Comparison of ENCODE assay signal across 16 mouse cellular contexts in genomic region chr11:114051361-114051760, GRCm38 (mm10). TPM values are rescaled to one million over a fixed set of nuclear protein-coding genes. Genes with fewer than 3 reads are reported as not detected.
DNase-seq lines count a peak whose midpoint lies in the region; ATAC-seq and TF ChIP-seq lines count a peak whose summit lies in the region.
"Had no signal": no experiment of that assay in that cellular context is flagged by ENCODE, and none has a peak within 500 bp of the region (broad histone marks: within the 10 kb centered on the region; RNA-seq: fewer than 3 reads in every experiment).

No protein-coding gene starts in this region.

- no peaks in the 10 kb centered on the region for H3K27me3 ChIP-seq in heart, embryonic 16.5 days (ENCODE audit: control insufficient read depth, insufficient read depth, low read length)
- H3K27me3 ChIP-seq in lung, embryonic 16.5 days (ENCODE audit: control insufficient read depth, insufficient read depth, low read depth, low read length) = no peaks in the 10 kb centered on the region
- no peaks in the 10 kb centered on the region; the same call in 1 of the 2 replicates for H3K27me3 ChIP-seq in embryonic facial prominence, embryonic 10.5 days (replicated peaks; ENCODE audit: low read depth, poor library complexity, severe bottlenecking)
- H3K27me3 ChIP-seq: stomach, embryonic 15.5 days had no signal

- H3K9me3 ChIP-seq in heart, embryonic 16.5 days (replicated peaks; ENCODE audit: control insufficient read depth, low read length) = peaks cover 5% of the 10 kb centered on the region; the same call in 1 of the 2 replicates
- peaks cover 4% of the 10 kb centered on the region; the same call in 1 of the 2 replicates for H3K9me3 ChIP-seq in lung, embryonic 16.5 days (ENCODE audit: control insufficient read depth, low read length)
- peaks cover 6% of the 10 kb centered on the region; the same call in 1 of the 2 replicates for H3K9me3 ChIP-seq in embryonic facial prominence, embryonic 10.5 days
- H3K9me3 ChIP-seq: stomach, embryonic 15.5 days had no signal

- no peak for DNase-seq in heart, adult 9 months (ENCODE audit: low spot score in 2 of 2)
- no peak for DNase-seq in lung, adult 2 months
- DNase-seq in embryonic facial prominence, embryonic 10.5 days (ENCODE audit: low spot score) = no peak
- DNase-seq in gastrocnemius, postnatal 25 days = peak; percentile 54
- no peak for DNase-seq in ovary, adult 18-20 months (ENCODE audit: low spot score)
- DNase-seq: cerebellum, adult 2 months; lung, embryonic 14.5 days; thymus, postnatal 4 days had no signal

- no peak overlapping the region for H3K27ac ChIP-seq in heart, embryonic 16.5 days (ENCODE audit: low read length)
- no peak overlapping the region for H3K27ac ChIP-seq in lung, embryonic 16.5 days (ENCODE audit: low read length)
- H3K27ac ChIP-seq in embryonic facial prominence, embryonic 10.5 days (replicated peaks) = peak overlapping the region; percentile 21; the same call in 1 of the 2 replicates
- H3K27ac ChIP-seq: kidney, postnatal 0 days; limb, embryonic 12.5 days; stomach, embryonic 15.5 days had no signal

- no peak overlapping the region for H3K4me3 ChIP-seq in heart, embryonic 16.5 days (ENCODE audit: low read length)
- no peak overlapping the region for H3K4me3 ChIP-seq in lung, embryonic 16.5 days (ENCODE audit: low read length)
- no peak overlapping the region for H3K4me3 ChIP-seq in lung, adult 2 months (replicated peaks; ENCODE audit: extremely low read depth, low read depth, low read length)
- H3K4me3 ChIP-seq in embryonic facial prominence, embryonic 10.5 days = no peak overlapping the region
- H3K4me3 ChIP-seq: limb, embryonic 12.5 days; stomach, embryonic 15.5 days had no signal

- 45% methylated on average over 4 of the region's 4 CpGs for WGBS in heart, embryonic 16.5 days
- WGBS in lung, embryonic 16.5 days = 40% methylated on average over 4 of the region's 4 CpGs
- WGBS in lung, adult 2 months = 42% methylated on average over 4 of the region's 4 CpGs
- WGBS in embryonic facial prominence, embryonic 10.5 days = 75% methylated on average over 4 of the region's 4 CpGs

- H3K4me2 ChIP-seq in heart, embryonic 16.5 days (ENCODE audit: low read depth, low read length) = no peak overlapping the region
- no peak overlapping the region for H3K4me2 ChIP-seq in lung, embryonic 16.5 days (ENCODE audit: low read depth, low read length)
- H3K4me2 ChIP-seq: limb, embryonic 12.5 days; lung, embryonic 14.5 days; stomach, embryonic 15.5 days had no signal

- H3K4me1 ChIP-seq in heart, embryonic 16.5 days (ENCODE audit: control insufficient read depth, insufficient read depth, low read length) = peaks cover 12% of the 10 kb centered on the region; the same call in 1 of the 2 replicates
- H3K4me1 ChIP-seq in lung, embryonic 16.5 days (replicated peaks; ENCODE audit: control insufficient read depth, insufficient read depth, low read length) = peaks cover 10% of the 10 kb centered on the region
- H3K4me1 ChIP-seq in lung, adult 2 months (ENCODE audit: control insufficient read depth, insufficient read depth, low read length) = no peaks in the 10 kb centered on the region
- peaks cover 56% of the 10 kb centered on the region for H3K4me1 ChIP-seq in embryonic facial prominence, embryonic 10.5 days

- no peak overlapping the region for H3K9ac ChIP-seq in heart, embryonic 16.5 days (ENCODE audit: low read length)
- no peak overlapping the region for H3K9ac ChIP-seq in lung, embryonic 16.5 days (ENCODE audit: low read length)
- H3K9ac ChIP-seq: limb, embryonic 12.5 days; lung, embryonic 14.5 days; stomach, embryonic 15.5 days had no signal

- TF ChIP-seq POLR2A in lung, adult 2 months (IDR thresholded peaks at IDR 0.05; ENCODE audit: borderline replicate concordance, extremely low read depth, low read depth, low read length) = no peak

- ATAC-seq in heart, embryonic 16.5 days (replicated peaks; ENCODE audit: extremely low read depth, insufficient read depth, low FRiP score) = peak; percentile 16; the same call in 1 of the 2 replicates
- ATAC-seq in lung, embryonic 16.5 days (ENCODE audit: low read depth) = peak; percentile 36; the same call in 1 of the 2 replicates
- ATAC-seq in frontal cortex, adult (ENCODE audit: low TSS enrichment) = no peak
- ATAC-seq: forebrain, embryonic 14.5 days; inflammation-experienced regulatory T-cells, adult 6 months had no signal

- H3K36me3 ChIP-seq in heart, embryonic 16.5 days (ENCODE audit: control insufficient read depth, insufficient read depth) = no peaks in the 10 kb centered on the region
- H3K36me3 ChIP-seq in lung, embryonic 16.5 days (ENCODE audit: control insufficient read depth, insufficient read depth, low read length) = no peaks in the 10 kb centered on the region
- H3K36me3 ChIP-seq in embryonic facial prominence, embryonic 10.5 days (replicated peaks) = peaks cover 4% of the 10 kb centered on the region; the same call in 1 of the 2 replicates
- H3K36me3 ChIP-seq: stomach, embryonic 15.5 days had no signal

- TF ChIP-seq CTCF in lung, adult 2 months (IDR thresholded peaks at IDR 0.05; ENCODE audit: insufficient read depth, low read length) = no peak

RNA-seq across cellular contexts. Expression of gene Sdk2, which starts 15.5 kb away (rescaled TPM):
- 1.1 and 2.1 TPM in 2 replicates for polyA plus RNA-seq in heart, embryonic 16.5 days (2015; fragmentation: Nextera tagmentation; extraction: Ambion mirVana)
- polyA plus RNA-seq in lung, embryonic 16.5 days (2015; fragmentation: Nextera tagmentation; extraction: Ambion mirVana) = 2.1 and 2.6 TPM in 2 replicates
- 0.71 and 1.2 TPM in 2 replicates for polyA plus RNA-seq in lung, adult 2 months (2012; rRNA removed)
- 1.9 and 3.1 TPM in 2 replicates for polyA plus RNA-seq in embryonic facial prominence, embryonic 10.5 days (2016; fragmentation: Nextera tagmentation; extraction: Ambion mirVana)
- total RNA-seq in gastrocnemius, postnatal 25 days (2021) = 1 to 10 TPM in 1 of 2 experiments, under 1 TPM in 1; 0.75 to 1.4 TPM
